Comparison of ENCODE assay signal across 10 mouse cellular contexts in genomic region chr4:43759571-43760418, GRCm38 (mm10). TPM values are rescaled to one million over a fixed set of nuclear protein-coding genes. Genes with fewer than 3 reads are reported as not detected.
A peak's percentile ranks its signal among the peaks of the same experiment; 100 is the strongest.
DNase-seq lines count a peak whose midpoint lies in the region; ATAC-seq and TF ChIP-seq lines count a peak whose summit lies in the region.
"Had no signal": no experiment of that assay in that cellular context is flagged by ENCODE, and none has a peak within 500 bp of the region (broad histone marks: within the 10 kb centered on the region; RNA-seq: fewer than 3 reads in every experiment).

No protein-coding gene starts in this region.

- peak; percentile 34 for DNase-seq in heart, adult 8-10 months (ENCODE audit: low spot score)
- no peak for DNase-seq in heart, postnatal 25 days (ENCODE audit: low spot score)
- DNase-seq in embryonic facial prominence, embryonic 11.5 days (ENCODE audit: low spot score) = peak; percentile 71
- peak; percentile 21 to 46 for DNase-seq in layer of hippocampus, adult 2 months (ENCODE audit: low spot score in 2 of 2)
- DNase-seq in lung, postnatal 36 days = peak; percentile 49
- no peak for DNase-seq in adrenal gland, postnatal 4 days (ENCODE audit: low spot score in 2 of 2)
- no peak for DNase-seq in midbrain, embryonic 14.5 days

- H3K4me3 ChIP-seq in embryonic facial prominence, embryonic 11.5 days (ENCODE audit: low read depth, low read length) = no peak overlapping the region
- no peak overlapping the region for H3K4me3 ChIP-seq in layer of hippocampus, adult 2 months
- H3K4me3 ChIP-seq in midbrain, embryonic 14.5 days (replicated peaks; ENCODE audit: low read depth, low read length) = no peak overlapping the region
- H3K4me3 ChIP-seq: megakaryocyte, embryonic 14.5 days had no signal

- WGBS in embryonic facial prominence, embryonic 11.5 days = 54% methylated on average over 21 of the region's 21 CpGs
- 85% methylated on average over 21 of the region's 21 CpGs for WGBS in midbrain, embryonic 14.5 days

- H3K9me3 ChIP-seq in embryonic facial prominence, embryonic 11.5 days (replicated peaks; ENCODE audit: control insufficient read depth, low read length) = no peaks in the 10 kb centered on the region
- H3K9me3 ChIP-seq in midbrain, embryonic 14.5 days (ENCODE audit: control insufficient read depth, low read length) = no peaks in the 10 kb centered on the region

- H3K27me3 ChIP-seq in embryonic facial prominence, embryonic 11.5 days (ENCODE audit: control insufficient read depth, insufficient read depth, low read length) = no peaks in the 10 kb centered on the region
- H3K27me3 ChIP-seq in midbrain, embryonic 14.5 days (ENCODE audit: control insufficient read depth, insufficient read depth, low read length) = 0 out of 2 replicates have a peak, but pooled peaks cover 3% of the 10 kb centered on the region
- H3K27me3 ChIP-seq: Patski had no signal

- no peak overlapping the region for H3K4me2 ChIP-seq in embryonic facial prominence, embryonic 11.5 days (ENCODE audit: low read depth, low read length)
- H3K4me2 ChIP-seq in midbrain, embryonic 14.5 days (ENCODE audit: low read length) = no peak overlapping the region

- intact Hi-C loops in heart, postnatal 25 days (cut with DNase I) = loop anchor here (5.0 kb wide), 1 partner anchor 32 kb away; the partner anchor contains the start of gene Hrct1

- H3K27ac ChIP-seq in embryonic facial prominence, embryonic 11.5 days (replicated peaks; ENCODE audit: low read depth, low read length) = no peak overlapping the region
- peak overlapping the region; percentile 79 for H3K27ac ChIP-seq in layer of hippocampus, adult 2 months
- no peak overlapping the region for H3K27ac ChIP-seq in midbrain, embryonic 14.5 days (replicated peaks; ENCODE audit: low read depth, low read length)

- no peaks in the 10 kb centered on the region for H3K36me3 ChIP-seq in embryonic facial prominence, embryonic 11.5 days (replicated peaks; ENCODE audit: control insufficient read depth, insufficient read depth, low read depth, low read length)
- no peaks in the 10 kb centered on the region for H3K36me3 ChIP-seq in midbrain, embryonic 14.5 days (ENCODE audit: control insufficient read depth, insufficient read depth, low read length)

- no peaks in the 10 kb centered on the region for H3K4me1 ChIP-seq in embryonic facial prominence, embryonic 11.5 days (ENCODE audit: control insufficient read depth, insufficient read depth, low read length)
- no peaks in the 10 kb centered on the region for H3K4me1 ChIP-seq in midbrain, embryonic 14.5 days (ENCODE audit: control insufficient read depth, insufficient read depth, low read length)

- ATAC-seq in embryonic facial prominence, embryonic 11.5 days (replicated peaks; ENCODE audit: insufficient number of reproducible peaks, low FRiP score, low TSS enrichment, low read depth) = no peak
- ATAC-seq in megakaryocyte progenitor cell, adult 5-6 weeks (replicated peaks; ENCODE audit: poor library complexity) = no peak
- ATAC-seq in midbrain, embryonic 14.5 days (ENCODE audit: low FRiP score, low TSS enrichment) = no peak
- ATAC-seq: Patski had no signal

- H3K9ac ChIP-seq in embryonic facial prominence, embryonic 11.5 days (replicated peaks; ENCODE audit: low read length) = no peak overlapping the region
- H3K9ac ChIP-seq in midbrain, embryonic 14.5 days (replicated peaks; ENCODE audit: low read length) = no peak overlapping the region

- TF ChIP-seq CTCF in layer of hippocampus, adult 2 months (conservative IDR thresholded peaks at IDR 0.05) = no peak

RNA-seq across cellular contexts. Expression of gene Olfr159, which starts 11.0 kb away (rescaled TPM):
- not detected for total RNA-seq in heart, adult 8-10 months (2022)
- not detected for total RNA-seq in heart, postnatal 25 days (2021)
- not detected in 2 replicates for polyA plus RNA-seq in embryonic facial prominence, embryonic 11.5 days (2014; fragmentation: Nextera tagmentation; extraction: Ambion mirVana)
- not detected for total RNA-seq in layer of hippocampus, adult 2 months (2021)
- total RNA-seq in megakaryocyte progenitor cell, adult 5-6 weeks (2015) = not detected in 2 replicates
- not detected in 2 replicates for total RNA-seq in megakaryocyte progenitor cell, adult 5-6 weeks (2017)
- not detected for total RNA-seq in adrenal gland, postnatal 4 days (2021)
- polyA plus RNA-seq in midbrain, embryonic 14.5 days (2014; fragmentation: Nextera tagmentation; extraction: Ambion mirVana) = not detected in 2 replicates
- polyA plus RNA-seq: Patski had no signal

RNA-seq across cellular contexts. Expression of gene Spaar, which starts 30.0 kb away (rescaled TPM):
- total RNA-seq in heart, adult 8-10 months (2022) = 1 to 10 TPM; 3.6 to 4.4 (median 4.1) TPM
- 1 to 10 TPM; 4.8 to 4.9 TPM for total RNA-seq in heart, postnatal 25 days (2021)
- polyA plus RNA-seq in embryonic facial prominence, embryonic 11.5 days (2014; fragmentation: Nextera tagmentation; extraction: Ambion mirVana) = 0.04 and 0.08 TPM in 2 replicates
- total RNA-seq in layer of hippocampus, adult 2 months (2021) = under 1 TPM; 0.97 to 0.98 TPM
- not detected in 2 replicates for total RNA-seq in megakaryocyte progenitor cell, adult 5-6 weeks (2015)
- total RNA-seq in megakaryocyte progenitor cell, adult 5-6 weeks (2017) = not detected in 2 replicates
- 1 to 10 TPM; 1.4 to 2.0 TPM for total RNA-seq in adrenal gland, postnatal 4 days (2021)
- polyA plus RNA-seq in midbrain, embryonic 14.5 days (2014; fragmentation: Nextera tagmentation; extraction: Ambion mirVana) = not detected in 2 replicates

RNA-seq across cellular contexts. Expression of gene Hrct1, which starts 32.8 kb away (rescaled TPM):
- 1 to 10 TPM; 3.0 to 4.4 (median 4.3) TPM for total RNA-seq in heart, adult 8-10 months (2022)
- total RNA-seq in heart, postnatal 25 days (2021) = 1 to 10 TPM; 3.3 to 3.4 TPM
- 0.18 and 0.20 TPM in 2 replicates for polyA plus RNA-seq in embryonic facial prominence, embryonic 11.5 days (2014; fragmentation: Nextera tagmentation; extraction: Ambion mirVana)
- 1 to 10 TPM in 1 of 2 experiments, under 1 TPM in 1; 0.39 to 1.2 TPM for total RNA-seq in layer of hippocampus, adult 2 months (2021)
- not detected in 2 replicates for total RNA-seq in megakaryocyte progenitor cell, adult 5-6 weeks (2015)
- total RNA-seq in megakaryocyte progenitor cell, adult 5-6 weeks (2017) = not detected in 2 replicates
- 1 to 10 TPM; 2.4 to 3.6 TPM for total RNA-seq in adrenal gland, postnatal 4 days (2021)
- 0.20 and 0.30 TPM in 2 replicates for polyA plus RNA-seq in midbrain, embryonic 14.5 days (2014; fragmentation: Nextera tagmentation; extraction: Ambion mirVana)

RNA-seq across cellular contexts. Expression of gene Olfr71, which starts 49.7 kb away (rescaled TPM):
- total RNA-seq in heart, adult 8-10 months (2022) = not detected
- not detected for total RNA-seq in heart, postnatal 25 days (2021)
- not detected in 2 replicates for polyA plus RNA-seq in embryonic facial prominence, embryonic 11.5 days (2014; fragmentation: Nextera tagmentation; extraction: Ambion mirVana)
- total RNA-seq in layer of hippocampus, adult 2 months (2021) = not detected
- not detected in 2 replicates for total RNA-seq in megakaryocyte progenitor cell, adult 5-6 weeks (2015)
- not detected in 2 replicates for total RNA-seq in megakaryocyte progenitor cell, adult 5-6 weeks (2017)
- not detected for total RNA-seq in adrenal gland, postnatal 4 days (2021)
- polyA plus RNA-seq in midbrain, embryonic 14.5 days (2014; fragmentation: Nextera tagmentation; extraction: Ambion mirVana) = 0.16 TPM in 1 of 2 replicates, not detected in the other
- polyA plus RNA-seq: Patski had no signal

RNA-seq across cellular contexts. Expression of gene Olfr70, which starts 59.2 kb away (rescaled TPM):
- not detected for total RNA-seq in heart, adult 8-10 months (2022)
- total RNA-seq in heart, postnatal 25 days (2021) = not detected
- polyA plus RNA-seq in embryonic facial prominence, embryonic 11.5 days (2014; fragmentation: Nextera tagmentation; extraction: Ambion mirVana) = not detected in 2 replicates
- total RNA-seq in layer of hippocampus, adult 2 months (2021) = not detected
- not detected in 2 replicates for total RNA-seq in megakaryocyte progenitor cell, adult 5-6 weeks (2015)
- not detected in 2 replicates for total RNA-seq in megakaryocyte progenitor cell, adult 5-6 weeks (2017)
- not detected for total RNA-seq in adrenal gland, postnatal 4 days (2021)
- not detected in 2 replicates for polyA plus RNA-seq in midbrain, embryonic 14.5 days (2014; fragmentation: Nextera tagmentation; extraction: Ambion mirVana)
- polyA plus RNA-seq: Patski had no signal

Comparison
In these comparisons a context has a peak if more than half of its experiments do, and no peak if none do; other contexts are left out.
1. DNase-seq: peak in heart, adult 8-10 months (single experiment), embryonic facial prominence, embryonic 11.5 days (single experiment), layer of hippocampus, adult 2 months (2 of 2) and lung, postnatal 36 days (single experiment); none in heart, postnatal 25 days (single experiment), adrenal gland, postnatal 4 days (0 of 2) and midbrain, embryonic 14.5 days (single experiment).